Mouse (Mus musculus) brain, embryonic 14.5 days (tissue): Measurements from ENCODE around the gene Serpinb1a. TPM values are rescaled to one million over a fixed set of nuclear protein-coding genes. Genes with fewer than 3 reads are reported as not detected.

Source experiments
- DNase-seq: peaks from one replicate; pipeline ENCODE4 v3.0.0-alpha.2; 2011; ENCODE audit warnings: low read depth
- CTCF ChIP-seq: fragments of 200-500 bp; IDR thresholded peaks from 2 replicates; pipeline ENCODE4 v1.5.1; 2012; ENCODE audit warnings: inconsistent platforms, mild to moderate bottlenecking, moderate library complexity, borderline replicate concordance; ENCODE audit not compliant: insufficient read depth, insufficient read length; ENCODE audit errors: extremely low read depth
- POLR2A ChIP-seq: fragments of 200-500 bp; IDR thresholded peaks from 2 replicates; pipeline ENCODE4 v1.6.1; 2012; ENCODE audit warnings: mild to moderate bottlenecking, inconsistent platforms, borderline replicate concordance; ENCODE audit not compliant: poor library complexity, insufficient read depth, insufficient read length, severe bottlenecking; ENCODE audit errors: extremely low read depth
- polyA plus RNA-seq: library from polyadenylated mRNA; depleted of rRNA; stranded (reverse); fragments of >200 nt; gene quantifications from 2 replicates; pipeline ENCODE4 v1.2.3, GENCODE M21; 2012

Serpinb1a gene
- polyA plus RNA-seq, 1 experiment = 1.4 TPM

GRCm38 (mm10) chr13:32832776-32833175 lies 18.2 kb downstream of the Serpinb1a start:
- no peak for TF ChIP-seq CTCF
- TF ChIP-seq POLR2A = no peak
- no peak for DNase-seq

- no peak for TF ChIP-seq CTCF
- no peak for TF ChIP-seq POLR2A
- no peak for DNase-seq
Observed at GRCm38 (mm10) chr13:32831505-32832273, 19.3 kb downstream of the Serpinb1a start.

- no peak for DNase-seq
- TF ChIP-seq POLR2A = no peak
- TF ChIP-seq CTCF = no peak
Observed at GRCm38 (mm10) chr13:32828886-32829285, 22.1 kb downstream of the Serpinb1a start.

GRCm38 (mm10) chr13:32827951-32828350 lies 23.0 kb downstream of the Serpinb1a start:
- TF ChIP-seq POLR2A (no peak), CTCF (peak; percentile 69)
- peak; percentile 29 for DNase-seq

- TF ChIP-seq CTCF = no peak
- no peak for TF ChIP-seq POLR2A
- DNase-seq = no peak
Observed at GRCm38 (mm10) chr13:32827111-32827822, 23.7 kb downstream of the Serpinb1a start.

GRCm38 (mm10) chr13:32825546-32825945 lies 25.4 kb downstream of the Serpinb1a start:
- DNase-seq = no peak
- no peak for TF ChIP-seq CTCF
- TF ChIP-seq POLR2A = no peak

- TF ChIP-seq POLR2A = no peak
- TF ChIP-seq CTCF = no peak
- no peak for DNase-seq
Observed at GRCm38 (mm10) chr13:32824377-32825330, 26.3 kb downstream of the Serpinb1a start.

- TF ChIP-seq POLR2A (no peak), CTCF (no peak)
- DNase-seq = no peak
Observed at GRCm38 (mm10) chr13:32823126-32823525, 27.9 kb downstream of the Serpinb1a start.

- TF ChIP-seq CTCF (no peak), POLR2A (no peak)
- no peak for DNase-seq
Observed at GRCm38 (mm10) chr13:32821671-32822070, 29.3 kb downstream of the Serpinb1a start.

- TF ChIP-seq CTCF = no peak
- TF ChIP-seq POLR2A = no peak
- no peak for DNase-seq
Observed at GRCm38 (mm10) chr13:32819926-32820325, 31.1 kb downstream of the Serpinb1a start.

GRCm38 (mm10) chr13:32819241-32819640 lies 31.7 kb downstream of the Serpinb1a start:
- no peak for DNase-seq
- TF ChIP-seq CTCF = no peak
- TF ChIP-seq POLR2A = no peak

GRCm38 (mm10) chr13:32807624-32808023 lies 43.4 kb downstream of the Serpinb1a start:
- DNase-seq = no peak
- TF ChIP-seq POLR2A (no peak), CTCF (no peak)
